Mouse (Mus musculus): ENCODE results near the gene Nxt1. TPM values are rescaled to one million over a fixed set of nuclear protein-coding genes. Genes with fewer than 3 reads are reported as not detected.

The Nxt1 gene
- total RNA-seq, 2 experiments from 2014 or later, result 12.9 to 15.9 TPM

DNA sequence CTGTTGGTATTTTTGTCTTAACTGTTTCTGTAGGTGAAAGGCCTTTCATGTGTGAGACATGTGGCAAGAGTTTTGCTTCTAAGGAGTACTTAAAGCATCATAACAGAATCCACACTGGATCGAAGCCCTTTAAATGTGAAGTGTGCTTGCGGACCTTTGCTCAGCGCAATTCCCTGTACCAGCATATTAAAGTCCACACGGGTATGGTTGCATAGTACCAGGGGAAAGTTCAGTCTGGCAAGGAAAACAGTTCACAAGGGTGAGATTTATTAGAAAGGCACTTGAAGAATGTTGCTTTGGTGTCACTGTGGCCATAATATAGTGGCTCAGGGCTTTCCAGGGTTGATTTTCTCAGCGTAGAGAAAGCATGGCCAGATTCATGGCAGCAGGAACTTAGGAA lies 15.6 kb downstream of the Nxt1 start:
- DNase-seq (ENCODE audit: low spot score in 2 of 2), result no peak

GRCm38 (mm10) chr2:148689444-148690140 lies 17.2 kb downstream of the Nxt1 start:
- no peak for DNase-seq (ENCODE audit: low spot score in 2 of 2)

DNA sequence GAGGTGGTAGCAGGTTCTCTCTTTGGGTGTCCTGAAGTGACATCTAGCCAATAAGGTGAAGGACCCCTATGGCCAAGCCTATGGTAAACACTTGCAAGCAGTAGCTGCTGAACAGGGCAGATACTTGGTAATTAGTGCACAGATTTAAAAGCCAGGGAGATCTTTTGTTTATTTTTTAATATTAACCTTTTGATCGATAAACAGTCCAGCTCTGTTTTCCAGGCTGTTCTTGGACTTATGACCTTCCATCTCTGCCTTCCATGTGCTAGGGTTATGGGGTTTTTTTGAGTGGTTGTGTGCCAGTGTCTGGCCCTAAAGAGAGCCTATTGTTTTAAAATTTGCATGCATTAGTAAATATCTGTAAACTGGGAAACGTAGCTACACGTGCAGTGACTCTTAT lies 17.9 kb downstream of the Nxt1 start:
- no peak for DNase-seq (ENCODE audit: low spot score in 2 of 2)

- no peak for DNase-seq (ENCODE audit: low spot score in 2 of 2)
Measured at GRCm38 (mm10) chr2:148690781-148691180, 18.4 kb downstream of the Nxt1 start.

- DNase-seq (ENCODE audit: low spot score in 2 of 2), result no peak
Measured at GRCm38 (mm10) chr2:148698571-148698970, 26.2 kb downstream of the Nxt1 start.

- DNase-seq (ENCODE audit: low spot score in 2 of 2), result no peak
Measured at GRCm38 (mm10) chr2:148706409-148707201, 34.2 kb downstream of the Nxt1 start.

GRCm38 (mm10) chr2:148707202-148707530 lies 34.8 kb downstream of the Nxt1 start:
- DNase-seq (ENCODE audit: low spot score in 2 of 2), result no peak

DNA sequence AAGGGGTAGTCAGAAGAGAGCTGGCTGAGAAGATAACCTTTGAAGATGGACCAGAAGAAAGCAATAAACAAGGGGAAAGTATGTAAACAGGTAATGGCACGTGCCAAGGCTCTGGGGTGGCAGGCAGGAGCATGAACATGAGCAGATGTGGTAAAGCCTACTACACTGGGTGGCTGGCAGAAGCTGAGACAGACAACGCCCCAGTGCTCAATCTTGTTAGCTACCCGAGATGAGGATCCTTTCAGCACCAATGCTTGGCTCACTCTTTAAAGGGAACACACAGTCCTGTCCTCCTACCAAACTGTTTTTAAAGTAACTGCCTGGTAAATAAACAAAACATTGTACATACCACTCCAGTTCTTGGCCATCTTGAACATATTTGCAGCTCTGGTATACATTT lies 39.9 kb downstream of the Nxt1 start:
- DNase-seq (ENCODE audit: low spot score in 2 of 2), result no peak

DNA sequence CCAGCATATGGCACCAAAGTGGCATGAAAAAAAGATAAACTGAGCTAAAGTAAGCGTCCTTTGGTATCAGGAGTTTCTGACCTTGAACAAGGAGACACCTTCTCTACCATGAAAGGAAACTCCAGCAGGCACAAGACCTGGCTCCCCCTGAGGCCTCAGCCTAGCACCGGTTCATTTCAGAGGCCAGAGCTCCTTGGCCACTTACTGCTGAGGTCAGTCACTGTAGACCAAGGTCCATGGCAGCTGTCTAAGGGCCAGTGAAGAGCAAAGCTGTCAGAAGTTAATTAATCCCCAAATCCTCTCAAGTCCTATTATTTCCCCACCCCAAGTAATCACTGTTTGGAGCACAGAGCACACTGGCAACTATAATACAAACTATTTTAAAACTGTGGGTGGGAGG lies 44.7 kb downstream of the Nxt1 start:
- DNase-seq (ENCODE audit: low spot score in 2 of 2), result no peak

DNA sequence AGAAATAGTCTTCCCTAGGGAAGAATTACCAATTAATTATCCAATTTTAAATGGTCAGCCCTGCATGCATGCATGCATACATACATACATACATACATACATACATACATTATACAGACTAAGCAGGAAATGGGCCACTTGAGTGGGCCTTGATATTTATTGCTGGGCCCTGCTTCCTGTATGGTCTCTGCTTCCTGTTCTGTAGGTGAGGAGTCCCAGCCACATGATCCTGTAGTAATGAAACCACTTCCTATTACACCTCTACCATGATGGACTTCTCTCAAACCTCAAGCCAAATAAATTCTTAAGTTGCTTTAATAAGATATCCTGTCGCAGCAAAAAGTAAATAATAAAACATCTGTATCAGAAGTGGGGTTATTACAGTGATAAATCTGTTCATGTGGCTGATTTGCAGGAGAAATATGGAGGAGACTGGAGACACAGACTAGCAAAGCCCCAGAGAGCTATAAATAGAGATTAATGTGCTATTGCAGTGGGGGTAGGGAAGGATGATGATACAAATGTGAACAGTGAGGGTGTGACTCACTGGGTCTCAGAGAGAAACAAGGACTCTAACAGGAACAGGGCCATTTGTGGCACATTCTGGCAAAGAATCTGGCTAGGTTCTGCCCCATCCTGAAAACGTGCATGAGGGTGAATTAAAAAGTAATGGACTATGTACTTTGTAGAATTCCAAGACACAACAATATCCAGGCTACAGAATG lies 47.0 kb downstream of the Nxt1 start:
- DNase-seq (ENCODE audit: low spot score in 2 of 2), result no peak

Other genes with a start within 250 kb of the Nxt1 start
- gene Cd93, start 229.0 kb upstream of the Nxt1 start, total RNA-seq (2021), result 1 to 10 TPM; 4.6 to 5.3 TPM
- 10 to 100 TPM; 29.5 to 31.5 TPM for gene Gzf1, start 8.4 kb downstream of the Nxt1 start, total RNA-seq (2021)
- 100 to 1,000 TPM; 362 to 386 TPM for gene Napb, start 59.9 kb downstream of the Nxt1 start, total RNA-seq (2021)
- 1 to 10 TPM in 1 of 2 experiments, under 1 TPM in 1; 0.79 to 1.2 TPM for gene Cstl1, start 77.8 kb downstream of the Nxt1 start, total RNA-seq (2021)
- not detected for gene Cst11, start 98.9 kb downstream of the Nxt1 start, total RNA-seq (2021)
- not detected for gene 8030411F24Rik, start 109.4 kb downstream of the Nxt1 start, total RNA-seq (2021)
- 1 to 10 TPM; 1.4 to 4.3 TPM for gene Cst12, start 116.8 kb downstream of the Nxt1 start, total RNA-seq (2021)
- gene Cst8, start 126.2 kb downstream of the Nxt1 start, total RNA-seq (2021), result not detected
- not detected for gene Cst13, start 147.5 kb downstream of the Nxt1 start, total RNA-seq (2021)
- not detected for gene Cst9, start 162.5 kb downstream of the Nxt1 start, total RNA-seq (2021)
- not detected for gene 9230104L09Rik, start 192.4 kb downstream of the Nxt1 start, total RNA-seq (2021)
- gene Cst3, start 203.1 kb downstream of the Nxt1 start, total RNA-seq (2021), result 1,000 to 10,000 TPM; 2,004 to 2,127 TPM

Measured in left cerebral cortex, adult 18-20 months (tissue).